Mouse (Mus musculus) urinary bladder, postnatal 10 days (tissue): ENCODE data around the gene Fam92b.

Source experiments
- DNase-seq: peaks from one replicate; pipeline ENCODE4 v3.0.0; 2022; ENCODE audit warnings: low spot score

Gene Fam92b

DNA sequence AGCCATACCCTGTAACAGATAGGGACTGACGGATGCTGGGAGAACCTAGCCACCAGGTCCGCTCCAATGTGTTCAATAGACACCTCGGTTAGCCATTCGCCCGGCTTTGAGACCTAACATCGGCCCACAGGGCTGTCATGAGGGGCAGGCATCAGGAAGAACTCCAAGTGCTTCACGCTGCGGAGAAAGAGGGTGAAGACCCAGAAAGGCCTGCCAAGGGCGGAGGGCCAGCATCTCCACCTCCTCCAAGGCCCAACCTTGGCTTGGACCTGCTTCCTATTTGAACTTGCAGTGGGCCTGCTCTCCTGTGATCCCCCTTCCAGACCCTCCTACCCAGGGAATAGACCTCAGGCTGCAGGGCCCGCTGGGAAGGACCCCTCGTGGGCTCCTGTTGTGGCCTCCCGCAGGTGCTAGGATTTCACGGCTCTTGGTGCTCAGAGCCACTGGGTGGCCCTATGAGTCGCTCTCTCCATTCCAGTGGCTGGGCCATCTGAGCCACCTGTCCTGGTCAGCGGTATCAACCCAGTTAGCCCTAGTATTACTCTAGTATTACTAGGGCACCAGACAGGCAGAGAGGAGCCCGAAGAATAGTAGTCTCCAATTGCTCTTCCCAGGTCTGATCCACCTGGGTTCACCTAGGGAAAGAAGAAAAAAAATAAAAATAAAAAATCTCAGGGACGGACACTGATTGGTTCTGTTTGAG lies 13.0 kb upstream of the Fam92b start:
- no peak for DNase-seq

DNA sequence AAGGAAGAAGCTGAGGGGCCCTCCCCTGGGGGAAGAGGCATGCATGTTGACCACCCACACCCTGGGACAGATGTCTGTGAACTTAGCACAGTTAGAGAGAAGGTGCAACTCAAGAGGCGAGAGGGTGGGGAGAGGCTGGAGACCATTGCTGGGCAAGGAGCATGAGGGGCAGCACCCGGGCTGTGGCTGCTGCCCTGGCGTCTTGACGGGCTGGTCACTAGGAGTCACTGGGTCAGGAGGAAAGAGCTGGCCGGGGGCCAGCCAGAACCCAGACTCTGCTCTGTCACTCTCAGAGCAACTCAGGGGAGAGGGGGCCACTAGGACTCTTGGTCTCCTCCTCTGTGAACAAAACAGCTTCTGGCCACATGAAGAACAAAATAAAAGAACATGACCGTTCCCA lies 12.2 kb upstream of the Fam92b start:
- DNase-seq: no peak

DNA sequence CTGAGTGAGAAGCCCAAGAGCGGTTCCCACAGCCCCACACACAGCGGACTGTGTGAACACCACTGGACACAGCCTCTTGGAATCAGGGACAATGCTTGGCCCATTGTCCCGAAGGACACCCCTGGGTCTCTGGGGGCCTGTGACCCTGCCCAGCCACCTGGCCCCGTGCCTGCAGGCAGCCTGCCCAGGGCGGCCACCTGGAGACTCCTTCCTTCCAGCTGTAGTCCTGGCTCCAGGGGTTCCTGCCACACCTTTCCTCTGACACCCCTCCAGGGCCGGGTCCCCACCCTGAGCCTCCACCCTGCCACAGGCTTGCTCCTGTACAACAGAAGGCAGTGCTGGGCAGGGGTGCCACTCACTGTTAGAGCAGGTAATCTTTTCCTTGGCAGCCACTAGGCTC lies 11.2 kb upstream of the Fam92b start:
- no peak for DNase-seq

DNA sequence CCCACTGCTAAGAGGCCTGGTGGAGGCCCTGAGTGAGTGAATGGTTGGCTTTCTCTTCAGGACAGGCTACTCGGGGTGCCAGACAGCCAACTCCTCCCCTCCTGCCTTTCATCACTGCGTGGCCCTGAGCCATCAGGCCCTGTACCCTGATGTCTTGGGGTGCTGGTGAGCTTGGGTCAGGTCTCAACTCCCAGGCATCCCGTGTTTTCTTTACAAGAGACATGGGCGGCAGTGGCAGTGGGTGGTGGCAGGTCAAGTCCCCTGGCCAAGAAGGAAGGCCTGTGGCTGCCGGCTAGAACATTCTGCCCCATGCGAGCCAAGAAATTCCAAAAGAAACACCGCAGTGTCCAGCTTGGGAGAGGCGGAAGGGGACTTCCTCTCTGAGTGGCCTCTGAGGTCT lies 9.2 kb upstream of the Fam92b start:
- DNase-seq: no peak

DNA sequence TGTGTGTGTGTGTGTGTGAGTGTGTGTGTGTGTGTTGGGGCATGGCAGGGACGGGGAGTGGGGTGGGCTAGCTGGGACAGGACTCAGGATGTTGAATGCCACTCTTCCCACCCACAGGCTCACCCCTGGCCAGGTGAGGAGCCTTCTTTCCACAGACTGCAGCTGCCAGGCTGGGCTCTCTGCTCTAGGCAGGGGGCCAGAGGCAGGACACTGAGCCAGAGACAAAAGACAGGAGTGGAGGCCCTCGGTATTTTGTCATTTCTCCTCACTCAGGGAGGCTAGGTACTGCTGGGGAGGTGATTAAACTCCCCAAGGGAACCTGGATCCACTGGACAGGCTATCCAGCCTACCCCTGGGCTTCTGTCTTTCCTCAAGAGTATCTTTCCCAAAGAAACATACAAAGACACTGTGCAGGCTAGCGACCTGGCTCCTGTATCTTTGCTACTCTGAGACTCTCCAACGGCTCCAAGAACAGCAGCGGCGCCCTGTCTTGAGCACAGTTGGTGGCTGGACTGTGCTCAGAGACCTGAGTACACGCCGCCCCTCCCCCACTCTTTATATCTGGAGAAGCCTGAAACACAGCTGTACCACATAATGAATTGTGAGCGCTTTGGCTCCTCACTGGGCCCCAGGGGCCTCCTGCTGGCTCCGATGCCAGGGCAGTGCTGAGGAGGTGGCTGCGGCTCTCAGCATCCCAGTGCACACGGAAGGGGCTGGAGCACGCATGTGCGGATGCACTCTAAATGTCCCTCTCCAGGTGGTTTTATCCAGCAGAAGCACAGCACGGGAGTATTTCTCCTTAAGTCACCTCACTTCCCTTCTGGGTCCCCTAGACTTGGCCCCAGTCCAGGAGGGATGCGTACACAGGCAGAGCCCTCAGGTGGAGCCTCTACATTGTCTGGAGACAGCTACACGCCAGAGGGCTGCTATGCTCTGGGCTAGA lies 7.9 kb upstream of the Fam92b start:
- no peak for DNase-seq

DNA sequence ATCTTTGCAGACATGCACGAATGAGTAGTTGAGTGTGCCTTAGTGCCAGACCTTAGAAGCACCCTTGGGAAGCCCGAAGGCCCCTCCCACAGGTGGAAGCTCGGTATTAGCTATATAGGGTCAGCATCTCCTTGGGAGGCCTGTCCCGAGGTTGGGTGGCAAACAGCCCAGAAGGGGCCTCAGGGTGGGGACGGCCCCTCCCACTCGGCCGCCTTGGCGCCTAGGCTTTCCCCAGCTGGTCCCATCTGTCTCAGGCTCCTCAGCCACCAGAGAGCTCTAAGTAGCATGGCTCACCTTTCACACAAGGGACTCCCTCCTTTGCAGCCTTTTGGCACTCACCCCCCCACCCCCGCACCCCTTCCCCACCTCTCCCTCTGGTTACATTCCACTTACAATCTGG lies 7.1 kb upstream of the Fam92b start:
- DNase-seq: no peak

DNA sequence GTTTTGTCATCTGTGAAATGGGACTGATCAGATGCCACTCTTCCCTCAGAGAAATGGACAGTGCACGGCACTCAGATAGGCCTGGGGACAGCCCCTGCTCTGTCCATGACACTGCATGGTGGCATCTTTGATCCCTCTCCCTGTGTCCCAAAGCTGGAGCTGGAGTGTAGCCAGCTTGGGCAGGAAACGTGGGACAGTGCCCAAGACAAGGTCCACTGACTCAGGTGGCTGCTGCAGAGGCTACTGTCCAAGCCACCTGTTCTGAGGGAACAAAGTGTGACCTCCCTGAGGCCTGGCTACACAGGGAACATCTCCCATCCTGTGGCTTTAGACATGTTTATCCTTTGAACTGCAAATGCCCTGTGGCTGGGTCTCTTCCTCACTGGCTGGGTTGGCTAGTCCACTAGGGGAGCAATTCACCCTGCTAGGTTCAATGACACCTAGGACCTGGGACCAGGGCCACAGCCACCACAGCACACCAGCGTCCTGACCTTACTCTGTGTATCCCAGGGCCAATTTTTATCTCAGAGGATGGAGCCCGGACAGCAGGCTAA lies 4.7 kb upstream of the Fam92b start:
- no peak for DNase-seq

DNA sequence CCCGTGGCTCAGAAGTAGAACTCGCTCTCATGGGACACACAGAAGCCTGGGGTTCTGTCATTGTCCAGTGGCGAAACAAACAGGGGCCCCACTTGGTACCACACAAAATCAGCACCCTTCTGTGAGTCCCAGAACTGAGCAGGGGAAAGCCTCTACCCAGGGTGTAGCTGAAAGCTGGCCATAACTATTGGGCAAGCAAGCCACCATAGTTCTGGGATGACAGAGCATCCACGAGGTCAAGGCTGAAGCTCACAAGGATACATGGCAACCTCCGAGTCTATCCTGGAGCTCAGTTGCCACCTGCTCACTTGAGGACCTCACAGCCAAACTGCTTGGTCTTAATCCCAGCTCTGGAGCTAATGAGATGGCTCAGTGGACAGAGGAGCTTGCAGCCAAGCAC lies 4.0 kb upstream of the Fam92b start:
- no peak for DNase-seq

DNA sequence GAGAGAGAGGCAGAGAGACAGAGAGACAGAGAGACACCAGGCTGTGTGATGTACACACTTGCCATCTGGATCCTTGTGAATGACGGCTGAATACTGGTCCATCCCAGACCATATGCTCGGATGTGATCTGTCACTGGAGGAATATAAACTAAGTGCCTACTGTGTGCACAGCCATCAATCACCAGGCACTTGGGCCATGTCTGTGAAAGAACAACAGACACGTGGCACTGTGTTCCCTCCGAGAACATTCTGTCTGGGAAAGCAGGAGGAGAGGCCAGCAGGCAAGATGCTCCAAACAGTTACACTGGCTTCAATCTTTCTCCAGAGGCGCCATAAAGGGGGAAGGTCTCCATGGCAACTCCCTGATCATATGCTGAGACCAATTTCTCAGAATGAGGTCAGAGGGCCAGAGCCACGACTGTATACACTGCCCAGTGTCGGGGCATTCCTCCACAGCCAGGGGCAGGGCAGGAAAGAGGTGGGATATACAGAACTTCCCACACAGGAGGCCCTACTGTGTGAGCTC lies 3.2 kb upstream of the Fam92b start:
- no peak for DNase-seq

DNA sequence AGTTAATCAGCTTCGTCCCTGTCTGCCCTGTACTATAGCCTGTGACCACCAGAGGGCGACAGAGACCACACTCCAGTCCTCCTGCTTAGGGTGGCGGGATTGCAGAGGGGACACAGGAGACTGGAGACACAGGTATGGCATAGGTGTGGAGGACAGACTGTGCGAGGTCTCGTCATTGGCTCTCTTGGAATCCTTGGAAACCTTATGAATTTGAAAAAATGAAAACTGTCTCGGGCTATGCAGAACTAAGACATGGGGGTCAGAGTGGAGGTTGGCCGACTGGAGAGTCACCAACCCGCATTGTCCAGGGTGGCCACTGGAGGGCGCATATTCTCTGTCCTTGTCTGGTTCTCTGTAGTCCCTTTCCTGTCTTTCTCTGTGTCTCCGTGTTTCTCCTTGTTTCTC lies 1.8 kb upstream of the Fam92b start:
- DNase-seq: peak; percentile 79

DNA sequence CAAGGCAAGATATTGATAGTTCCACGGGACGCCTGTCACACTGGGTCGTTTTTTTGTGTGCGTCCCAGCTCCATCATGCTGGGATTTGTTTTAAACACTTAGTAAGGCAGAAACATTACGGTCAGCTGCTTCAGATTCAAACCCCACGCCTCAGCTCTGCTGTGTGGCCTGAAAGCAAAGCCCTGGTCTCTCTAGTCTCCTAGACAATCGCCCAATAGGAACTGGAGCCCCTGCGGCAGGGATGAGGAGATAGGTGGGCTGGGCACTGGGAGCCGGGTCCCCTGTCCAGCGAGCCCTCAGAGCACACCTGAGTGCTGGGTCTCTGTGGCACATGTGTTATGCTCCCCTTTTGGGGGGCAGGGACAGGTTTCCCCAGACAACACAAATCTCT lies 853 bp upstream of the Fam92b start:
- DNase-seq: no peak

DNA sequence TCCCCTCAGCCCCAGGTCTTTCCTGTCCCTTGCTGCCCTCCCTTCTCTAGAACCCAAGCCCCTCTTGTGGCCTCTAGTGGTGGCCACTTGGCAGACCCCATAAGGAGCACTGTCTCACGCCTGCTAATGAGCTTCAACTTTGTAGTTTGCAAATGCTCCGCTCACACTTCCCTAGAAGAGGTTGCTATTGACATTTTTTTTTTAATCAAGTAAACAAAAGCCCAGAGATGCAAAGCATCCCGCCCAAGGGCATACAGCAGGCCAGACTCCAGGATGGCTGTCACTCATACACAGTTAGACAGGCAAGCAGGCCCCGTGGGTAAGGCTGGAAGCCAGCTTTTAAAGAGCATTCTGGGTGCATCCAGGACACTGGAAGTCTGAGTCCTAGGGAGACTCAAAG lies 661 bp downstream of the Fam92b start:
- no peak for DNase-seq

DNA sequence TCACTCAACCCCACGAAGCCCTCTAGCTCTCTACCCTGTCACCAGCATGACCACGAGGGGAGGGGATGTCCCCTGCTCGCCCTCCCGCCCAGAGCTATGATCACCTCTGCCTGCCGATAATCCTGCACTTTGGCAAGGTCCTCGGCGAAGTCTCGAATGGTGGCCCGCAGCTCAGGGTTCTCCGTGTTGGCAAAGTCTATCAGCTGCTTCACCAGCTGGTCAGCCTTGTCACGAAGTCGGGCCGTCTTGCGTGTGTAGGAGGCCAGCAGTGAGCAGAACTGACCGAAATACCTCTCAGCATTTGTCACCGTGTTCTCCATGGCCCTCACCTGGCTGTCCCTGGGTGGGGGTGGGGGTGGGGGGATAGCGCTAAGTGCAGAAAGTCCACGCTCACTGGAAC lies 2.7 kb downstream of the Fam92b start:
- no peak for DNase-seq

DNA sequence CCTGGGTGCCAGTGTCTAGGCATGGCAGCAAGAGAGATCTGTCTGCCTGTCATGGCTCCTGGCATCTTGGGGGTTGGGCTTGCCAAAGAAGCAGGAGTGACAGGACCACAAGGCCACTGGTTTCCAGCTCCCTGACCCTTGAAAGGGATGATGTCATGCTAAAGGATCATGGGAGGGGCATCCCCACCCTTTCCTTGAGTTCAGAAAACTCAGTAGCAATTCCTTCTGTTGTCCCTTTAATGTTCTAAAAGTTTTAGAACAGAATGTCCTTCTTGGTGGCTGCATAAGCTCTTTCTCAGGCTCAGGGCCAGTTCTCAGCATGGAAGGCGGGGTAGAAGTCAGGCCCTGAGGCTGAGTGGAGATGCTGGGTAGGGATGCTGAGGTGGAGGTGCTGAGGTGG lies 4.1 kb downstream of the Fam92b start:
- no peak for DNase-seq

DNA sequence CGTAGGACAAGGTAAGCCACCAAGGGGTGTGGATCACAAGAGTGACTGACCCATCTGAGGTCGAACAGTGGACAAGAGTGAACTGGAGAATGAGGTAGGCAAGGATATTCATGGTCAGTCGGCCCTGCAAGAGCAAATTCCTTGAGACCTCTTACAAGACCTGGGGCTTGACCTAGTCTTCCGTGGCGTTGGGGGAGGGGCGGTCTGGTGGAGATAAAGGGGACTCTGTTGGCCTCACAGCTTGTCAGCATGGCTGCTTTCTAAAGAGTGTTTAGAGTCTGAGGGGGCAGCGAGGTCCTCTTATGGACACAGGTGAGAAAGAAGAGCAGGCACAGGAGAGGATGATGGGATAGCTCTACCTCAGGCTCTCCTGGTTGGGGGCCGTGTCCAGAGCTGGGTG lies 8.1 kb downstream of the Fam92b start:
- no peak for DNase-seq

DNA sequence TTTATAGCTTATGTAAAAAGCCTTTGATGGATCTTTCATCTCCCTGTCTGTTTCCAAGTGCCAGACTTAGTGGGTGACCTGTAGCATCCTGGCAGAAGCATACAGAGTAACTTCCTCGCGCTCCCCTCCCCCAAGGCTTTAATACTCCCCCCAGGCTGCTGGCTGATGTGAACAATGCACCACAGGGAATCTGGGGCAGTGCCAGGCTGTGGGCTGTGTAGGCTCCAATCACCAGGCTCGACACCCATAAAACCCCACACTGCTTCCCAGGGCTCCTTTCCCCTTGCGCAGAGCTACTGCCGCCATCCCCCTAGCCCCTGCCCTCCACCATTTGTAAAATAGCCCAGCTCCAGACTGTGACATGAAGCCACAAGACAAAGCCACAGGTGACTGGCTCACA lies 9.4 kb downstream of the Fam92b start:
- no peak for DNase-seq

DNA sequence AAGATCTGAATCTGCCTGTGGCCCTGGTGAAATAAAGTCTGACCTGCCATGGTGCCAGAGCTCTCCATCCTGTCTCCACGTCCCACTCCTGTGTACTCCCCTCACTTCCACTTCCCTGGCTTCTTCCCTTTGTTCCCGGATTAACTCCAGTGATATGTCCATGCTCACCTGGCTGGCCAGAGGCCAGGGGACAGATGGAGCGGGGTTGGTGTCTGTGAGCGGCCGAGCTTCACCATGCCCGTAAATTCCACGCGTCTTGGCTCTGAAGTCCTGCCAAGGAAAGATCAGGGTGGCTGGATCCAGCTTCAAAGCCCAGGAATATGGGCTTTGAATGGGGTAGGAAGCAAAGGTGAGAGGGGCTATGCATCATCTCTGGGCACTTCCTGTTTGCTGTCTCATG lies 10.1 kb downstream of the Fam92b start:
- DNase-seq: no peak

DNA sequence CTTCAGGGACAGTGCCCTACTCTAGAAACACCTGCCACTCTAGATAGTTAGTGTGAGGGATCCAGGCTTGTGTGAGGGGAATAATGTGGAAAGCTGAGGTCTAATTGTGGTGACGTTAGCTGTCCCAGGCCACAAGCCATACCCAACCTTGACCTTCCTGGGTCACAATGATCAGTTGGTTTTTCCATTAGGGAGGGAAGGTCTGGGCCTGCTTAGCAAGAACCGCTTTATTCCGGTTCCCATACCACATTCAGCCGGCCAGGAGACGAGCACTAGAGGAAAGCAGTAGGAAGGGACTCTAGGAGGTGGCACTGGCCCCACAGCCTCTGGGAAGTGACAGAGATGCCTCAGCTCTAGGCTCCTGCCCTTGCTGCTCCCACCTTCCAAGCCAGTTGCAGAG lies 13.2 kb downstream of the Fam92b start:
- DNase-seq: no peak

DNA sequence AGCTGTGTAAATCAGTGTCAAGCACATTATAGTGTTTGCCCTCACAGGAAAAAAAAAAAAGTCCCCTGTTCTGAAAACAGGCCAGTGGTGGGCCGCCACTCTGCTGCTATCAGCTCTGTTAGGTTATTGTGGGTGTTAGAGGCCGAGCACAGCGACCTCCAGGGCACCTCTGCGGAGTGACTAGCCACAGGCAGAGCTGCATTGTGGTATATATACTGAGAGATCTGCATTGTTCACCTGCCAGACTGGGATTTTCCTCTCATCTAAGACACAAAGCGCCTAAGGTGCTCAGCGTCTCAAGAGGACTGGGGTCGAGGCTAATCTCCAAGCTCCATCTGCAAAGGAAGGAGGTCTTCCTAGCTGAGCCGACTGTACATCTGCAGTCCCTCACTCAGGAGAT lies 13.9 kb downstream of the Fam92b start:
- DNase-seq: no peak

DNA sequence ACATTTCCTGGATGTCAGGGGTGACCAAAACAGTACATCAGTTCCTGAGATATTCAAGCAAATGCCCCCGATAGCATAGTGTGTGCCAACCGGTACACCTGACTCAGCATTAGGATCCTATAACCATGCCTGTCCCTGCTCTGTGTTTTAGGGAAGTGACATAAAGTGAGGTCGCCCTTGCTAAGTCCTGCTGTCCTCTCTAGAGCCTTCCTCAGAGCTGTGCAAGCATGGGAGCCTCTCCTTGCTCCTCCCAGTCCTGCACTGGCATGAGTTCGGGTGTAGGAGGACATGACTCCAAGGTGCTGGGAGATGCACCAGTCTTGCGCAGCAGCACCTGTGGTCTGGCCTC lies 14.9 kb downstream of the Fam92b start:
- DNase-seq: no peak

DNA sequence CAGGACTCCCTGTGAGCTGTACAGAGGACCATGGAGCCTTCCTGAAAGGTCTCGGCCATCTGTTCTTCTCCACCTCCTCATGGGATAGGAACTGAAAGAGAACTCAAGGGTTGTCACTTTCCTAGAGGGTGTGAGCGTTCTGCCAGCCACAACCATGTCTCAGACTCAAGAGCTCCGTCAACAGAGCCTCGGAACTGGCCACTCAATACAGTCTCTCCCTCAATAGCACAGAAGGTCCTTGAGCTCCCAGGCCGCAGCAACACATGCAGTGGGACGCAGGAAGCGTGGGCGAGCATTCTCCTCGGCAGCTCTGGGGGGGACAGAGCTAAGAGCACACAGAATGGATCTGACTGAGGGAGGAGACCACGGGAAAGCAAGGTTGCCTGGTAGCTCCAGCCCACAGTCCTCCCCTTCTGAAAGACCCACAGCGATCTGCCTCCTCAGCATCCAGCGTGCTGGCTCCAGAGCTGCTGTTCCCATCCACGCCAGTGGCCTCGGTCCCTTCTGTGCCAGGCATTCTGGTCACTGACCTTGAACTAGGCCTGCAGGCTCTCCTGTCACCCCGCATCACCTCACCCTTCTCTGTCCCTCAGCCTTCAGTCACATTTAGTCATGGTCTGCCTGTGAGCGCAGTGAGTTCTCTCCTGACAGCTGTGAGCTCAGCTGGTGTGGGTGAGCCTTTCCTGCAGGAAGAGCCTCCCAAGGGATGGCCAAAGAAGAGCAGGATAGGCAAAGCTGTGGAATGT lies 15.4 kb downstream of the Fam92b start:
- DNase-seq: no peak

DNA sequence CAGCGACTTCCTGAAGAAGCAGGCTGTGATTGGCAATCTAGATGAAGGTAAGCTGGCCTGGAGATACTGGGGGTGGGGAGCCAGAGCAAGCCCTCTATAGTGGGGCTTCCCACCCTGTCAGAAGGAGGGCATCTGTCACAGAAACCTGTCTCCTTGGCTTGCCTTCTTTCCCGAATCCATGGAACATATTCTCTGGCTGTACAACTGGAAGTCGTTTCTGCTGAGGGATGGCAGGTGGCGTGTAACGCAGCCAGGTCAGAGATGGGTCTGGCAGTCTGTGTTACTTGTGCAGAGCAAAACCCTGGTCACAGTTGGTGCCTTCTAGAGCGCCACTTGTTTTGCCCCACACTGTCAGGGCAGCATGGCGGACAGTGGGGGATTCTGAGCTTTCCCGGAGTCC lies 16.9 kb downstream of the Fam92b start:
- DNase-seq: no peak

DNA sequence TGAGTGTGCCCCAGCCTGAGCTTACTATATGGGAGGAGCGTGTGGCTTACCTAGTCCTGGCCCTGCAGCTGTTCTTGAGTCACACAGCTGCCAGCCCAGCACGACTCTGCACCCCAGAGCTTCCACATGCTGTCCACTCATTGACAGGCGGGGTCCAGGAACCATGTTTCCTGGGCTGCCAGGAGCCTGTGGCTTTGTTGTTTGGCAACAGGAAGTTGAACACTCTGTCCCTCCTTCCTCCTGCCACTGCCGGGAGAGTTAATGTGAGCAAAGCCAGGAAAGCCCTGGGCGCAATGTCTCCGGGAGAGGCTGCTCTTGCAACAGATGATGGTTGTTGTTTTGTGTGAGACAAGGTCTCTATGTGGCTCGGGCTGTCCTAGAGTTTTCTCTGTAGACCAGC lies 24.6 kb downstream of the Fam92b start:
- DNase-seq: no peak
